Mouse (Mus musculus): ENCODE measurements around the gene Lin9. TPM values are rescaled to one million over a fixed set of nuclear protein-coding genes. Genes with fewer than 3 reads are reported as not detected.

Lin9 gene
- polyA plus RNA-seq, 1 experiment from 2014 or later, result 15.9 TPM

- H3K27me3 ChIP-seq (ENCODE audit: control insufficient read depth, insufficient read depth, low read length), result no peaks in the 10 kb centered on the region
- ATAC-seq (ENCODE audit: insufficient read depth, low FRiP score), result no peak
Measured at GRCm38 (mm10) chr1:180719951-180720689, 79.2 kb downstream of the Lin9 start.

GRCm38 (mm10) chr1:180722608-180723007 is 81.7 kb downstream of the Lin9 start:
- Histone ChIP-seq H3K4me2 (ENCODE audit: low read depth, low read length) (no peak overlapping the region), H3K9me3 (replicated peaks; ENCODE audit: control insufficient read depth, low read length) (no peaks in the 10 kb centered on the region), H3K27ac (ENCODE audit: low read length) (no peak overlapping the region), H3K4me1 (ENCODE audit: control insufficient read depth, insufficient read depth, low read length) (peaks cover 10% of the 10 kb centered on the region; the same call in 1 of the 2 replicates), H3K27me3 (ENCODE audit: control insufficient read depth, insufficient read depth, low read length) (no peaks in the 10 kb centered on the region), H3K4me3 (replicated peaks; ENCODE audit: low read length) (no peak overlapping the region), H3K9ac (ENCODE audit: low read length) (no peak overlapping the region), H3K36me3 (ENCODE audit: control insufficient read depth, insufficient read depth, low read length) (no peaks in the 10 kb centered on the region)
- ATAC-seq (ENCODE audit: insufficient read depth, low FRiP score), result no peak
- WGBS, result 68% methylated on average over 1 of the region's 1 CpGs

More at GRCm38 (mm10) chr1:180719951-180720689, 79.2 kb downstream of the Lin9 start:
- Histone ChIP-seq H3K9ac (ENCODE audit: low read length) (no peak overlapping the region), H3K27ac (ENCODE audit: low read length) (no peak overlapping the region), H3K36me3 (ENCODE audit: control insufficient read depth, insufficient read depth, low read length) (no peaks in the 10 kb centered on the region), H3K9me3 (replicated peaks; ENCODE audit: control insufficient read depth, low read length) (no peaks in the 10 kb centered on the region), H3K4me1 (ENCODE audit: control insufficient read depth, insufficient read depth, low read length) (peaks cover 3% of the 10 kb centered on the region; the same call in 1 of the 2 replicates), H3K4me2 (ENCODE audit: low read depth, low read length) (no peak overlapping the region), H3K4me3 (replicated peaks; ENCODE audit: low read length) (no peak overlapping the region)
- WGBS, result 42% methylated on average over 5 of the region's 5 CpGs

GRCm38 (mm10) chr1:180723701-180724238 is 82.8 kb downstream of the Lin9 start:
- Histone ChIP-seq H3K9me3 (replicated peaks; ENCODE audit: control insufficient read depth, low read length) (no peaks in the 10 kb centered on the region), H3K9ac (ENCODE audit: low read length) (no peak overlapping the region), H3K4me3 (replicated peaks; ENCODE audit: low read length) (no peak overlapping the region), H3K4me1 (ENCODE audit: control insufficient read depth, insufficient read depth, low read length) (peaks cover 14% of the 10 kb centered on the region; the same call in 1 of the 2 replicates), H3K27ac (ENCODE audit: low read length) (no peak overlapping the region), H3K4me2 (ENCODE audit: low read depth, low read length) (no peak overlapping the region), H3K27me3 (ENCODE audit: control insufficient read depth, insufficient read depth, low read length) (no peaks in the 10 kb centered on the region), H3K36me3 (ENCODE audit: control insufficient read depth, insufficient read depth, low read length) (no peaks in the 10 kb centered on the region)
- 13% methylated on average over 1 of the region's 1 CpGs for whole genome bisulfite sequencing
- no peak for ATAC-seq (ENCODE audit: insufficient read depth, low FRiP score)

GRCm38 (mm10) chr1:180725704-180726179 is 84.8 kb downstream of the Lin9 start, which contains the start of gene Acbd3:
Gene Acbd3, plus strand, starts transcription at chr1:180726043.
- Histone ChIP-seq H3K4me3 (replicated peaks; ENCODE audit: low read length) (peak within 1 kb of the TSS; percentile 82), H3K27ac (ENCODE audit: low read length) (peak within 1 kb of the TSS; percentile 94), H3K9ac (ENCODE audit: low read length) (peak within 1 kb of the TSS; percentile 93), H3K4me1 (ENCODE audit: control insufficient read depth, insufficient read depth, low read length) (peaks cover 21% of the 10 kb centered on the region), H3K27me3 (ENCODE audit: control insufficient read depth, insufficient read depth, low read length) (no peaks in the 10 kb centered on the region), H3K4me2 (ENCODE audit: low read depth, low read length) (peak within 1 kb of the TSS; percentile 69), H3K9me3 (replicated peaks; ENCODE audit: control insufficient read depth, low read length) (no peaks in the 10 kb centered on the region), H3K36me3 (ENCODE audit: control insufficient read depth, insufficient read depth, low read length) (no peaks in the 10 kb centered on the region)
- WGBS, result under 1% methylated on average over 52 of the region's 52 CpGs
- peak; percentile 96 for ATAC-seq (ENCODE audit: insufficient read depth, low FRiP score)

GRCm38 (mm10) chr1:180726183-180726582 is 85.2 kb downstream of the Lin9 start:
- Histone ChIP-seq H3K36me3 (ENCODE audit: control insufficient read depth, insufficient read depth, low read length) (no peaks in the 10 kb centered on the region), H3K4me2 (ENCODE audit: low read depth, low read length) (peak overlapping the region; percentile 66), H3K4me1 (ENCODE audit: control insufficient read depth, insufficient read depth, low read length) (peaks cover 21% of the 10 kb centered on the region), H3K9ac (ENCODE audit: low read length) (peak overlapping the region; percentile 93), H3K27me3 (ENCODE audit: control insufficient read depth, insufficient read depth, low read length) (no peaks in the 10 kb centered on the region), H3K27ac (ENCODE audit: low read length) (peak overlapping the region; percentile 94), H3K9me3 (replicated peaks; ENCODE audit: control insufficient read depth, low read length) (no peaks in the 10 kb centered on the region), H3K4me3 (replicated peaks; ENCODE audit: low read length) (peak overlapping the region; percentile 82)
- under 1% methylated on average over 42 of the region's 42 CpGs for WGBS
- ATAC-seq (ENCODE audit: insufficient read depth, low FRiP score), result peak; percentile 75

- ATAC-seq (ENCODE audit: insufficient read depth, low FRiP score), result no peak
- H3K36me3 ChIP-seq (ENCODE audit: control insufficient read depth, insufficient read depth, low read length), result no peaks in the 10 kb centered on the region
- no peak overlapping the region for H3K4me3 ChIP-seq (replicated peaks; ENCODE audit: low read length)
- H3K27me3 ChIP-seq (ENCODE audit: control insufficient read depth, insufficient read depth, low read length), result no peaks in the 10 kb centered on the region
- H3K4me2 ChIP-seq (ENCODE audit: low read depth, low read length), result no peak overlapping the region
- no peaks in the 10 kb centered on the region for H3K9me3 ChIP-seq (replicated peaks; ENCODE audit: control insufficient read depth, low read length)
- no peak overlapping the region for H3K9ac ChIP-seq (ENCODE audit: low read length)
- 87% methylated on average over 3 of the region's 3 CpGs for WGBS
- H3K4me1 ChIP-seq (ENCODE audit: control insufficient read depth, insufficient read depth, low read length), result peaks cover 21% of the 10 kb centered on the region
- H3K27ac ChIP-seq (ENCODE audit: low read length), result no peak overlapping the region
Measured at GRCm38 (mm10) chr1:180729231-180729630, 88.3 kb downstream of the Lin9 start.

Other genes starting within 250 kb of the Lin9 start
- gene Stum, start 157.6 kb upstream of the Lin9 start, polyA plus RNA-seq (2015; fragmentation: Nextera tagmentation; extraction: Ambion mirVana), result 1.1 and 1.5 TPM in 2 replicates
- 105 and 116 TPM in 2 replicates for gene Parp1, start 72.2 kb upstream of the Lin9 start, polyA plus RNA-seq (2015; fragmentation: Nextera tagmentation; extraction: Ambion mirVana)
- gene Mixl1, start 55.9 kb downstream of the Lin9 start, polyA plus RNA-seq (2015; fragmentation: Nextera tagmentation; extraction: Ambion mirVana), result not detected in 2 replicates
- gene Acbd3, start 84.9 kb downstream of the Lin9 start, polyA plus RNA-seq (2015; fragmentation: Nextera tagmentation; extraction: Ambion mirVana), result 19.2 and 21.0 TPM in 2 replicates
- 1,948 and 2,131 TPM in 2 replicates for gene H3f3a, start 172.8 kb downstream of the Lin9 start, polyA plus RNA-seq (2015; fragmentation: Nextera tagmentation; extraction: Ambion mirVana)
- 34.9 and 36.5 TPM in 2 replicates for gene Sde2, start 210.0 kb downstream of the Lin9 start, polyA plus RNA-seq (2015; fragmentation: Nextera tagmentation; extraction: Ambion mirVana)

All from stomach, embryonic 16.5 days (tissue).